Mouse (Mus musculus) kidney, postnatal 0 days (tissue): ENCODE results near the gene Dnmt3a. TPM values are rescaled to one million over a fixed set of nuclear protein-coding genes. Genes with fewer than 3 reads are reported as not detected.

Source experiments
- ATAC-seq: fragments of 200-750 bp; cut with Nextera tagmentation; replicated peaks from 2 replicates; pipeline ENCODE4 v1.8.0; 2017; ENCODE audit warnings: low read depth, moderate number of reproducible peaks, moderate TSS enrichment, moderate library complexity; ENCODE audit not compliant: low FRiP score
- DNase-seq: peaks from one replicate; pipeline ENCODE4 v3.0.0-alpha.2; 2016; ENCODE audit warnings: low spot score
- H3K27ac ChIP-seq: fragments of 300-500 bp; sonication (generic); 2 replicates; pipeline ENCODE4 v1.5.1; 2014; ENCODE audit warnings: mild to moderate bottlenecking
- H3K27me3 ChIP-seq: fragments of 300-500 bp; sonication (generic); 2 replicates; pipeline ENCODE4 v1.6.1; 2014; ENCODE audit warnings: low read length, mixed read lengths; ENCODE audit not compliant: insufficient read depth
- H3K36me3 ChIP-seq: fragments of 300-500 bp; sonication (generic); 2 replicates; pipeline ENCODE4 v1.6.1; 2014; ENCODE audit warnings: low read length, mixed read lengths; ENCODE audit not compliant: insufficient read depth
- H3K4me1 ChIP-seq: fragments of 300-500 bp; sonication (generic); replicated peaks from 2 replicates; pipeline ENCODE4 v1.6.1; 2014; ENCODE audit warnings: antibody characterized with exemption, low read length, mixed read lengths; ENCODE audit not compliant: insufficient read depth
- H3K4me2 ChIP-seq: fragments of 300-500 bp; sonication (generic); 2 replicates; pipeline ENCODE4 v1.6.1; 2014; ENCODE audit warnings: mild to moderate bottlenecking, low read length, moderate library complexity, mixed read lengths
- H3K4me3 ChIP-seq: fragments of 300-500 bp; sonication (generic); replicated peaks from 2 replicates; pipeline ENCODE4 v1.5.1; 2014; ENCODE audit warnings: low read depth, low read length
- H3K9ac ChIP-seq: fragments of 300-500 bp; sonication (generic); 2 replicates; pipeline ENCODE4 v1.6.1; 2014; ENCODE audit warnings: low read depth, low read length
- H3K9me3 ChIP-seq: fragments of 300-500 bp; sonication (generic); replicated peaks from 2 replicates; pipeline ENCODE4 v1.6.1; 2016; ENCODE audit warnings: low read length, inconsistent platforms, mixed read lengths
- CTCF ChIP-seq: IDR thresholded peaks from 2 replicates; pipeline ENCODE4 v1.5.1; 2016; ENCODE audit warnings: antibody characterized with exemption, low read depth, mild to moderate bottlenecking, moderate library complexity
- WGBS: fragments of 180-500 bp; shearing (Covaris S2); extraction: QIAGEN DNeasy Blood & Tissue Kit; methylation state at CpG from one replicate; pipeline ENCODE4 v1.1.7; 2014; 5-methylcytosine and 5-hydroxymethylcytosine counted together
- polyA plus RNA-seq: library from polyadenylated mRNA; unstranded; fragments of >200 nt; fragmentation: Nextera tagmentation; extraction: Ambion mirVana; gene quantifications from 2 replicates; pipeline ENCODE4 v1.2.1, GENCODE M21; 2015

The Dnmt3a gene
- polyA plus RNA-seq, 1 experiment from 2014 or later, result 96.5 TPM

DNA sequence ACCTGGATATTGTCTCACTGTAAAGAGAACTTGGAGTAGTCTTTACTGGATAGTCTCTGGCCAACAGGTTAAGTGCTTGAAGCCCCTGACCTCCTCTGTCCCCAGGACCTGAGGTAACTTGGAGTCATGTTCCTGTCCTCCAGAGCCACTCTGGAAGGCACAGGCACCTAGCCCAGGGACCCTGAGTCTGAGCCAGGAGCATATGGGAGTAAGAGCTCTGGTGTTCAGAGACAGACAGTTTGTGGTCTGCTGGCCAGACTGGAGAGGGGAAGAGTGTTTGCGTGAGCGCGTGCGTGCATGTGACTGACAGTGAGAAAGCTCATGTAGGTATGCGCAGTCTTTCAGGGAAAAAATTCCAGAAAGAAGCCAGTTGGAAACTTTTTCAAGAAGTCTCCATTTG is 64.2 kb downstream of the Dnmt3a start:
- Histone ChIP-seq H3K9ac (no peak overlapping the region), H3K4me1 (peaks cover 16% of the 10 kb centered on the region), H3K4me3 (no peak overlapping the region), H3K4me2 (no peak overlapping the region), H3K36me3 (peaks cover 38% of the 10 kb centered on the region), H3K9me3 (no peaks in the 10 kb centered on the region), H3K27me3 (no peaks in the 10 kb centered on the region), H3K27ac (no peak overlapping the region)
- WGBS, result 79% methylated on average over 5 of the region's 5 CpGs
- DNase-seq (no peak), ATAC-seq (no peak)
- TF ChIP-seq CTCF, result no peak

DNA sequence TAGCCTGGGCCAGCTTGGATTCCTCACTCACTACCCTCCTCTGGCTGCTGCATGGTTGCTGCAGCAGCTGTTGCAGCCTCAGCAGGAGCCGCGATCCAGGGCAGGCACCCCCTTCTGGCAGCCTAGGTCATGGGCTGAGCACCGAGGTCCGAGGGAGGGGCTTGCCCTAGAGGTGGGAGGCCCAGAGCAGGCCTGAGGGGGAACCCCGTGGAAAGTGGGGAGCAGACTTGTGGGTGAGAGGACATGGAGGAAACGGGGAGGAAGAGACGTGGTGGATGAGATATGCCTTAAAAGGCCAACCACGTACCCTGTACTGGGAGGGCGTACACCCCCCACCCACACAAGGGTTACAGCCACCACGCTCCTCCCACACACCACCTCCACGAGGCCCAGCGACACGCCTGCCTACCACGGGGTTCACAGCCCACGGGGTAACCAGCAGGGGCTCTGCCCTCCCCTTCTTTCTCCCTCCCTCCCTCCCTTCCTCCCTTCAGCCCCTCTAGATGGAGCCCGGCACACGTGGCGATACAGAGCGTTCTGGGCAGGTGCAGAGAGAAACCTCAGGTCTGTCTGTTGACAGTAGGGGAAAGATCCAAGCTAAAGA is 65.2 kb downstream of the Dnmt3a start:
- Histone ChIP-seq H3K27ac (peak overlapping the region; percentile 60; the same call in 1 of the 2 replicates), H3K27me3 (no peaks in the 10 kb centered on the region), H3K9ac (no peak overlapping the region), H3K4me1 (peaks cover 14% of the 10 kb centered on the region), H3K4me3 (no peak overlapping the region), H3K4me2 (0 out of 2 replicates have a peak overlapping the region, but pooled peaks have one; percentile 12), H3K36me3 (peaks cover 34% of the 10 kb centered on the region), H3K9me3 (no peaks in the 10 kb centered on the region)
- peak; percentile 53 for TF ChIP-seq CTCF
- ATAC-seq (peak; percentile 50), DNase-seq (peak; percentile 53)
- 19% methylated on average over 17 of the region's 19 CpGs for WGBS

GRCm38 (mm10) chr12:3871637-3872036 is 65.8 kb downstream of the Dnmt3a start:
- no peak for ATAC-seq
- 31% methylated on average over 15 of the region's 15 CpGs for WGBS
- H3K36me3 ChIP-seq, result peaks cover 36% of the 10 kb centered on the region
- H3K9me3 ChIP-seq, result no peaks in the 10 kb centered on the region
- H3K27ac ChIP-seq, result peak overlapping the region; percentile 60; the same call in 1 of the 2 replicates
- no peak overlapping the region for H3K4me2 ChIP-seq
- no peak overlapping the region for H3K4me3 ChIP-seq
- H3K27me3 ChIP-seq, result no peaks in the 10 kb centered on the region
- peak; percentile 61 for TF ChIP-seq CTCF
- DNase-seq, result peak; percentile 84
- peaks cover 13% of the 10 kb centered on the region for H3K4me1 ChIP-seq
- no peak overlapping the region for H3K9ac ChIP-seq

- no peak; the same call in 1 of the 2 replicates for ATAC-seq
- Histone ChIP-seq H3K4me3 (no peak overlapping the region), H3K9me3 (no peaks in the 10 kb centered on the region), H3K9ac (no peak overlapping the region), H3K27ac (peak overlapping the region; percentile 37; the same call in 1 of the 2 replicates), H3K4me1 (peaks cover 13% of the 10 kb centered on the region), H3K4me2 (no peak overlapping the region), H3K36me3 (peaks cover 45% of the 10 kb centered on the region), H3K27me3 (no peaks in the 10 kb centered on the region)
- TF ChIP-seq CTCF, result no peak
- no peak for DNase-seq
- WGBS, result 70% methylated on average over 9 of the region's 9 CpGs
Observed at GRCm38 (mm10) chr12:3872410-3873230, 66.8 kb downstream of the Dnmt3a start.

DNA sequence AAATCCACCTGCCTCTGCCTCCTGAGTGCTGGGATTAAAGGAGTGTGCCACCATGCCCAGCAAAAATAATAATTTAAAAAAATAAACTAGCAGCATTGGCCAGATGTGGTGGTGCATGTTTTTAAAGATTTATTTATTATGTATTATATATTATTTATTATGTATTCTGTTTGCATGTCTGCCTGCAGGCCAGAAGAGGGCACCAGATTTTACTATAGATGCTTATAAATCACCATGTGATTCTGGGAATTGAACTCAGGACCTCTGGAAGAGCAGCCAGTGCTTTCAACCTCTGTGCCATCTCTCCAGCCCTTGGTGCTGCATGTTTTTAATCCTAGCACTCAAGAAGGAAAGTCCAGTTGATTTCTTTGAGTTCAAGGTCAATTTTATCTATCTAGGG is 69.7 kb downstream of the Dnmt3a start:
- Histone ChIP-seq H3K27me3 (no peaks in the 10 kb centered on the region), H3K27ac (no peak overlapping the region), H3K4me2 (no peak overlapping the region), H3K9me3 (no peaks in the 10 kb centered on the region), H3K36me3 (peaks cover 51% of the 10 kb centered on the region), H3K4me1 (peaks cover 9% of the 10 kb centered on the region), H3K9ac (no peak overlapping the region), H3K4me3 (no peak overlapping the region)
- peak; percentile 45 for TF ChIP-seq CTCF
- DNase-seq (no peak), ATAC-seq (no peak)

DNA sequence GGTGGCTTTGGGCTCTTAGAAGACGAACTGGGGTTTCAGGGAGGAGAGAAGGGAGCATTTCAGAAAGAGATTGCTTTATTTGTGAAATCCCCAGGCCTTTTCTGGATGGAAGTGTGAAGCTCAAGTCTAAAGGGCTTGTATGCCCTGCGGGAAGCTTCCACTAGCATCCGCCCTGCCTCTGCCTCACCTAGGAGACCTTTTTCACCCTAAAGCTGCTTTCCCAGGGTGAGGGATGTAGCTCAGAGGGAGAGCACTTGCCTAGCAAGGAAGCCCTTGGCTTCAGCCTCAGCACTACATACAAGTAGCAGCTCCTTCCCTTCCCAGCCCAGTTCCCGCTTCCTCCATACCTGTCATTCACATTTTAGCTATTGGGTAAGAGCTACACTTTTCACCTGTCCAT is 71.6 kb downstream of the Dnmt3a start:
- H3K4me2 ChIP-seq, result no peak overlapping the region
- H3K27ac ChIP-seq, result no peak overlapping the region
- no peak overlapping the region for H3K4me3 ChIP-seq
- ATAC-seq, result no peak
- H3K9me3 ChIP-seq, result no peaks in the 10 kb centered on the region
- peaks cover 54% of the 10 kb centered on the region for H3K36me3 ChIP-seq
- H3K9ac ChIP-seq, result no peak overlapping the region
- no peaks in the 10 kb centered on the region for H3K27me3 ChIP-seq
- 83% methylated on average over 4 of the region's 4 CpGs for WGBS
- TF ChIP-seq CTCF, result no peak
- DNase-seq, result no peak
- no peaks in the 10 kb centered on the region; the same call in 1 of the 2 replicates for H3K4me1 ChIP-seq
